Mouse (Mus musculus) erythroblast, embryonic 14.5 days (primary cell): ENCODE measurements around the gene C1ra.

Experiments used
- GATA1 ChIP-seq: IDR thresholded peaks from 2 replicates; pipeline ENCODE4 v1.6.1; 2012; ENCODE audit warnings: low read length, inconsistent platforms, mixed read lengths
- TAL1 ChIP-seq: IDR thresholded peaks from 3 replicates; pipeline ENCODE4 v1.6.1; 2012; ENCODE audit warnings: low read length, inconsistent platforms, mixed read lengths

- no peak for TF ChIP-seq TAL1
- no peak for TF ChIP-seq GATA1
Measured at GRCm38 (mm10) chr6:124501473-124501872, 10.7 kb upstream of the C1ra start.
